Mouse (Mus musculus): ENCODE data around the gene P2ry1. TPM values are rescaled to one million over a fixed set of nuclear protein-coding genes. Genes with fewer than 3 reads are reported as not detected.

Gene P2ry1
- polyA plus RNA-seq (2014; fragmentation: Nextera tagmentation; extraction: Ambion mirVana): 6.6 and 7.0 TPM in 2 replicates

GRCm38 (mm10) chr3:61002587-61003501 lies at the start of gene P2ry1:
Gene P2ry1, plus strand, starts transcription at chr3:61002795.
- H3K9me3 ChIP-seq (replicated peaks; ENCODE audit: control insufficient read depth, low read length): no peaks in the 10 kb centered on the region
- peak within 1 kb of the TSS; percentile 69 for H3K9ac ChIP-seq (ENCODE audit: low read depth, low read length)
- H3K27ac ChIP-seq (ENCODE audit: low read depth, low read length): peak within 1 kb of the TSS; percentile 62; the same call in 1 of the 2 replicates
- no peaks in the 10 kb centered on the region for H3K36me3 ChIP-seq (ENCODE audit: control insufficient read depth, insufficient read depth, low read length)
- ATAC-seq (replicated peaks; ENCODE audit: insufficient number of reproducible peaks, low FRiP score, low TSS enrichment): peak; percentile 99
- peak within 1 kb of the TSS; percentile 79 for H3K4me2 ChIP-seq
- peak within 1 kb of the TSS; percentile 59 for H3K4me3 ChIP-seq (ENCODE audit: low read depth, low read length)
- H3K27me3 ChIP-seq (ENCODE audit: control insufficient read depth, insufficient read depth, low read length): peaks cover 8% of the 10 kb centered on the region
- peaks cover 2% of the 10 kb centered on the region; the same call in 1 of the 2 replicates for H3K4me1 ChIP-seq (ENCODE audit: control insufficient read depth, insufficient read depth, low read length)
- under 1% methylated on average over 90 of the region's 90 CpGs for WGBS (ENCODE audit: insufficient replicate concordance)

DNA sequence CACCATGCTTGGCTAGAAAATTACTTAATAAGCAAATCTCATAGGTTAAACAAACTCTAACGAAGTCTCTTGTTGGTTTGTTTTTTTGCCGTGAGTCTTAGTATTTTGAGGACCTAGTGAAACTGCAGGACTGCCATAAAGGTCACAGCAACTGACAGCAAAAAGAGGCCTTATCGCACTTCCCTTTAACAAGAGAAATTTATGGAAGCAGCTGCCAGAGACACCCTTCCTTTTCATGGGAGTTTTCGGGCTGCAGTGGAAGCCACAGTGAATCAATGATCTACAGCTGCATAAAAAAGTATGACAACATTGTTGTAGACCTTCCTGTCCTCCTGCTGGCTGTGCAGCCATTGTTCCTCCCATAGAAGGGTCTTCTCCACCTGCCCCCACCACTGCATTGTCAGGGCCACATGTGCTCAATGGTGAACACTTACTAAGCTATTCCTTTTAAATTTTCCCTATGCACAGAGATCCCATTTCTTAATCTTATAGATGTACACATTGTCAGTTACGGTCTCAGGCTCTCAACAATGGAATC lies 49.3 kb upstream of the P2ry1 start:
- H3K4me3 ChIP-seq (ENCODE audit: low read depth, low read length): no peak overlapping the region
- ATAC-seq (replicated peaks; ENCODE audit: insufficient number of reproducible peaks, low FRiP score, low TSS enrichment): no peak
- 0 out of 2 replicates have a peak overlapping the region, but pooled peaks have one; percentile 35 for H3K27ac ChIP-seq (ENCODE audit: low read depth, low read length)

DNA sequence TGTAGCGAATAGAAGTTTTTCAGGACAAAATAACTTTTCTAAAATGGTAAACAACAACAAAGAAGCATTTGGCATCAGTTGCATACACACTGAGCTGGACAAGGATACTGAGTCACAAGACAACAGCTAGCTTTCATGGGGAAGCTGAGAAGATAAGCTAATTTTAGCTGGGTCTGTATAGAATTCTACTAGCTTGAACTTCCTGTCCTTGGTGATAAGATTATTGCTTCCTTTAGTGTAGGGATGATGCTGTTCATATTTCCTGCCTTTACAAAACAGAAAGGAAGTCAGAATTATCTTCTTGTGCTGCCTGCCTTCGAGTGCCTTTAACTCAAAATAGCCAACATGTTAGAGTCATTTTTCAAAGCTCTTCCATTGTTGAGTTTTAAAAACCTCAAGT lies 48.5 kb upstream of the P2ry1 start:
- H3K4me2 ChIP-seq: no peak overlapping the region
- H3K27ac ChIP-seq (ENCODE audit: low read depth, low read length): peak overlapping the region; percentile 18; the same call in 1 of the 2 replicates
- 51% methylated on average over 2 of the region's 2 CpGs for WGBS (ENCODE audit: insufficient replicate concordance)
- H3K4me3 ChIP-seq (ENCODE audit: low read depth, low read length): no peak overlapping the region
- no peaks in the 10 kb centered on the region for H3K9me3 ChIP-seq (replicated peaks; ENCODE audit: control insufficient read depth, low read length)
- H3K9ac ChIP-seq (ENCODE audit: low read depth, low read length): no peak overlapping the region
- H3K27me3 ChIP-seq (ENCODE audit: control insufficient read depth, insufficient read depth, low read length): no peaks in the 10 kb centered on the region
- H3K36me3 ChIP-seq (ENCODE audit: control insufficient read depth, insufficient read depth, low read length): no peaks in the 10 kb centered on the region
- H3K4me1 ChIP-seq (ENCODE audit: control insufficient read depth, insufficient read depth, low read length): no peaks in the 10 kb centered on the region
- ATAC-seq (replicated peaks; ENCODE audit: insufficient number of reproducible peaks, low FRiP score, low TSS enrichment): no peak

More for the DNA sequence above, 49.3 kb upstream of the P2ry1 start:
- no peaks in the 10 kb centered on the region for H3K27me3 ChIP-seq (ENCODE audit: control insufficient read depth, insufficient read depth, low read length)
- WGBS (ENCODE audit: insufficient replicate concordance): 71% methylated on average over 5 of the region's 5 CpGs
- no peaks in the 10 kb centered on the region for H3K4me1 ChIP-seq (ENCODE audit: control insufficient read depth, insufficient read depth, low read length)
- no peak overlapping the region for H3K4me2 ChIP-seq
- no peaks in the 10 kb centered on the region for H3K9me3 ChIP-seq (replicated peaks; ENCODE audit: control insufficient read depth, low read length)
- H3K9ac ChIP-seq (ENCODE audit: low read depth, low read length): no peak overlapping the region
- no peaks in the 10 kb centered on the region for H3K36me3 ChIP-seq (ENCODE audit: control insufficient read depth, insufficient read depth, low read length)

GRCm38 (mm10) chr3:60958769-60959168 lies 43.8 kb upstream of the P2ry1 start:
- WGBS (ENCODE audit: insufficient replicate concordance): 84% methylated on average over 2 of the region's 2 CpGs
- Histone ChIP-seq H3K4me3 (ENCODE audit: low read depth, low read length) (no peak overlapping the region), H3K27ac (ENCODE audit: low read depth, low read length) (no peak overlapping the region), H3K9ac (ENCODE audit: low read depth, low read length) (no peak overlapping the region), H3K4me1 (ENCODE audit: control insufficient read depth, insufficient read depth, low read length) (no peaks in the 10 kb centered on the region), H3K9me3 (replicated peaks; ENCODE audit: control insufficient read depth, low read length) (no peaks in the 10 kb centered on the region), H3K27me3 (ENCODE audit: control insufficient read depth, insufficient read depth, low read length) (no peaks in the 10 kb centered on the region), H3K36me3 (ENCODE audit: control insufficient read depth, insufficient read depth, low read length) (no peaks in the 10 kb centered on the region), H3K4me2 (no peak overlapping the region)
- ATAC-seq (replicated peaks; ENCODE audit: insufficient number of reproducible peaks, low FRiP score, low TSS enrichment): no peak

GRCm38 (mm10) chr3:60965137-60965536 lies 37.5 kb upstream of the P2ry1 start:
- Histone ChIP-seq H3K36me3 (ENCODE audit: control insufficient read depth, insufficient read depth, low read length) (no peaks in the 10 kb centered on the region), H3K9me3 (replicated peaks; ENCODE audit: control insufficient read depth, low read length) (no peaks in the 10 kb centered on the region), H3K4me3 (ENCODE audit: low read depth, low read length) (no peak overlapping the region), H3K27me3 (ENCODE audit: control insufficient read depth, insufficient read depth, low read length) (no peaks in the 10 kb centered on the region), H3K4me2 (no peak overlapping the region), H3K9ac (ENCODE audit: low read depth, low read length) (no peak overlapping the region), H3K4me1 (ENCODE audit: control insufficient read depth, insufficient read depth, low read length) (no peaks in the 10 kb centered on the region), H3K27ac (ENCODE audit: low read depth, low read length) (no peak overlapping the region)
- 64% methylated on average over 2 of the region's 2 CpGs for WGBS (ENCODE audit: insufficient replicate concordance)
- no peak for ATAC-seq (replicated peaks; ENCODE audit: insufficient number of reproducible peaks, low FRiP score, low TSS enrichment)

- Histone ChIP-seq H3K9ac (ENCODE audit: low read depth, low read length) (no peak overlapping the region), H3K4me1 (ENCODE audit: control insufficient read depth, insufficient read depth, low read length) (no peaks in the 10 kb centered on the region), H3K27me3 (ENCODE audit: control insufficient read depth, insufficient read depth, low read length) (no peaks in the 10 kb centered on the region), H3K27ac (ENCODE audit: low read depth, low read length) (no peak overlapping the region), H3K36me3 (ENCODE audit: control insufficient read depth, insufficient read depth, low read length) (no peaks in the 10 kb centered on the region), H3K4me3 (ENCODE audit: low read depth, low read length) (no peak overlapping the region), H3K9me3 (replicated peaks; ENCODE audit: control insufficient read depth, low read length) (no peaks in the 10 kb centered on the region), H3K4me2 (no peak overlapping the region)
- 72% methylated on average over 1 of the region's 1 CpGs for WGBS (ENCODE audit: insufficient replicate concordance)
- ATAC-seq (replicated peaks; ENCODE audit: insufficient number of reproducible peaks, low FRiP score, low TSS enrichment): no peak
Observed at GRCm38 (mm10) chr3:60974944-60975343, 27.7 kb upstream of the P2ry1 start.

DNA sequence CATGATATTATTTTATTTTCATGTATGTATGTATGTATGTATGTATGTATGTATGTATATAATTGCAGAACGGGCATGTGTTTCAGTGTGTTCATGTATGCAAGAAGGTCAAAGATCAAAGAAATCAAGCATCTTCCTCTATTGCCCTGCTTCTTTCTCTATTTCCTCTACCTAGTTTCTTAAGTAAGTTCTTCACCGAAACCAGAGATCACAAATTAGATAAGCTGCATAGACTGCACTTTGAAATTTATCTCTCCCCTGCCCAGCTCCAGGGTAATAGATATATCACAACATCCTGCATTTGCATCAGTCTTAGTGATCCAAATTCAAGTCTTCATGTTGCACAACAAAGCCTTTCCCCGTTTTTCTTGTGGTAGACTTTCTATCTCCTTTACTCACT lies 20.5 kb upstream of the P2ry1 start:
- H3K36me3 ChIP-seq (ENCODE audit: control insufficient read depth, insufficient read depth, low read length): no peaks in the 10 kb centered on the region
- no peaks in the 10 kb centered on the region for H3K4me1 ChIP-seq (ENCODE audit: control insufficient read depth, insufficient read depth, low read length)
- H3K4me2 ChIP-seq: no peak overlapping the region
- WGBS (ENCODE audit: insufficient replicate concordance): 75% methylated on average over 3 of the region's 3 CpGs
- no peak overlapping the region for H3K4me3 ChIP-seq (ENCODE audit: low read depth, low read length)
- H3K9ac ChIP-seq (ENCODE audit: low read depth, low read length): no peak overlapping the region
- no peaks in the 10 kb centered on the region for H3K27me3 ChIP-seq (ENCODE audit: control insufficient read depth, insufficient read depth, low read length)
- no peaks in the 10 kb centered on the region for H3K9me3 ChIP-seq (replicated peaks; ENCODE audit: control insufficient read depth, low read length)
- no peak overlapping the region for H3K27ac ChIP-seq (ENCODE audit: low read depth, low read length)
- ATAC-seq (replicated peaks; ENCODE audit: insufficient number of reproducible peaks, low FRiP score, low TSS enrichment): no peak

- no peak overlapping the region for H3K4me2 ChIP-seq
- no peak for ATAC-seq (replicated peaks; ENCODE audit: insufficient number of reproducible peaks, low FRiP score, low TSS enrichment)
- no peaks in the 10 kb centered on the region for H3K36me3 ChIP-seq (ENCODE audit: control insufficient read depth, insufficient read depth, low read length)
- no peak overlapping the region for H3K9ac ChIP-seq (ENCODE audit: low read depth, low read length)
- 80% methylated on average over 3 of the region's 3 CpGs for WGBS (ENCODE audit: insufficient replicate concordance)
- no peak overlapping the region for H3K27ac ChIP-seq (ENCODE audit: low read depth, low read length)
- H3K9me3 ChIP-seq (replicated peaks; ENCODE audit: control insufficient read depth, low read length): no peaks in the 10 kb centered on the region
- H3K4me3 ChIP-seq (ENCODE audit: low read depth, low read length): no peak overlapping the region
- H3K27me3 ChIP-seq (ENCODE audit: control insufficient read depth, insufficient read depth, low read length): no peaks in the 10 kb centered on the region
- H3K4me1 ChIP-seq (ENCODE audit: control insufficient read depth, insufficient read depth, low read length): no peaks in the 10 kb centered on the region
Observed at GRCm38 (mm10) chr3:60998064-60998463, 4.5 kb upstream of the P2ry1 start.

Measured in heart, embryonic 11.5 days (tissue).